Mouse (Mus musculus) intestine, embryonic 15.5 days (tissue): ENCODE data around the gene Col25a1. TPM values are rescaled to one million over a fixed set of nuclear protein-coding genes. Genes with fewer than 3 reads are reported as not detected.

Source experiments
- ATAC-seq: fragments of 200-750 bp; cut with Nextera tagmentation; 2 replicates; pipeline ENCODE4 v1.8.0; 2017; ENCODE audit warnings: moderate TSS enrichment, moderate library complexity
- H3K27ac ChIP-seq: fragments of 300-500 bp; sonication (generic); 2 replicates; pipeline ENCODE4 v1.5.1; 2015; ENCODE audit warnings: mild to moderate bottlenecking, inconsistent platforms
- H3K27me3 ChIP-seq: fragments of 300-500 bp; sonication (generic); replicated peaks from 2 replicates; pipeline ENCODE4 v1.6.1; 2015; ENCODE audit warnings: inconsistent platforms
- H3K36me3 ChIP-seq: fragments of 300-500 bp; sonication (generic); 2 replicates; pipeline ENCODE4 v1.6.1; 2015; ENCODE audit warnings: inconsistent platforms
- H3K4me1 ChIP-seq: fragments of 300-500 bp; sonication (generic); replicated peaks from 2 replicates; pipeline ENCODE4 v1.6.1; 2015; ENCODE audit warnings: inconsistent platforms
- H3K4me2 ChIP-seq: fragments of 300-500 bp; sonication (generic); replicated peaks from 2 replicates; pipeline ENCODE4 v1.6.1; 2015; ENCODE audit warnings: mild to moderate bottlenecking, inconsistent platforms
- H3K4me3 ChIP-seq: fragments of 300-500 bp; sonication (generic); replicated peaks from 2 replicates; pipeline ENCODE4 v1.5.1; 2015; ENCODE audit warnings: inconsistent platforms
- H3K9ac ChIP-seq: fragments of 300-500 bp; sonication (generic); 2 replicates; pipeline ENCODE4 v1.6.1; 2015; ENCODE audit warnings: inconsistent platforms
- H3K9me3 ChIP-seq: fragments of 300-500 bp; sonication (generic); 2 replicates; pipeline ENCODE4 v1.6.1; 2016; ENCODE audit warnings: inconsistent platforms
- WGBS: fragments of 180-500 bp; shearing (Covaris S2); methylation state at CpG from one replicate; pipeline ENCODE4 v1.1.7; 2015; 5-methylcytosine and 5-hydroxymethylcytosine counted together
- polyA plus RNA-seq: library from polyadenylated mRNA; unstranded; fragments of >200 nt; fragmentation: Nextera tagmentation; extraction: Ambion mirVana; gene quantifications from 2 replicates; pipeline ENCODE4 v1.2.1, GENCODE M21; 2015

The Col25a1 gene
- polyA plus RNA-seq, 1 experiment from 2014 or later: 1.9 TPM

DNA sequence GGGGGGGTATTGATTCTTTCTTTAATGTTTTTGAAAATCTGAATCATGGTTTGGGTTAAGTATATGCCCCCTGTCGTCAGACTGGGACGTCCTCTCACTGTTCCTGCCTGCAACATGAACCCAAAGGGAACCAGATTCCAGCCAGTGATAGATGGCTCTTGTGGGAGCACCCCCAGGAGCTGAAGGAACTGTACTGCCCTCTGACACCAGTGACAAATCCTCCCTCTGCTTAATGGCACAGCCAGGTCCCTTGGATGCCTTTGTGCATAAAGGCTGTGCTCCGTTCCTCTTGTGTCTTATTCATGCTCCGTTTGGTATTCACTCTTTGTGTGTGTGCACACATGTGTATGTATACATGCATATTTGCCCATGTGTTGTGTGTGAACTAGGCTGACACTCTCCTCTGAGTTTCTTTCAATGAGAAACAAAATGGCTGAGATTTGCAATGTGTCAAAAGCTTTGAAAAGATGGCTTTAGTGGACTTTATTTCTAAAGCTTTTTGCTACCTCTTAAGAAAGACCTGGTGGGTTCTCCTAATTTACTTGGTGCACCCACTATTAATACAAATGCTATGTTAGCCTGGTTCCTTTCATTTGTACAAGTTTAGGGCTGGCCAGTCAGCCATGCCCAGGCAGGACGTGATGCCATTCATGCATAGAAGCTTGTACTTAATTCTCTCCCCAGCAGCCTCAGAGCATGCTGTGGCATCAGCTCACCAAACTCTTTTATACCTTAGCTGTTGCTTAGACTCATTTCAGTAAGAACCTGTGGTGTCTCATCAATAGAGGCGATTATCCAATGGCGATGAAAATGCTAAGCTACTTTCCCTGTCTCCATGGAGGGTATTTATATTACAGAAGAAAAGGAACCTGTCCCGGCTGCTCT lies 273.5 kb downstream of the Col25a1 start:
- Histone ChIP-seq H3K9me3 (no peaks in the 10 kb centered on the region), H3K27ac (no peak overlapping the region), H3K36me3 (no peaks in the 10 kb centered on the region), H3K4me2 (no peak overlapping the region), H3K4me1 (no peaks in the 10 kb centered on the region), H3K9ac (no peak overlapping the region), H3K4me3 (no peak overlapping the region), H3K27me3 (no peaks in the 10 kb centered on the region)
- 70% methylated on average over 8 of the region's 8 CpGs for WGBS
- no peak for ATAC-seq

DNA sequence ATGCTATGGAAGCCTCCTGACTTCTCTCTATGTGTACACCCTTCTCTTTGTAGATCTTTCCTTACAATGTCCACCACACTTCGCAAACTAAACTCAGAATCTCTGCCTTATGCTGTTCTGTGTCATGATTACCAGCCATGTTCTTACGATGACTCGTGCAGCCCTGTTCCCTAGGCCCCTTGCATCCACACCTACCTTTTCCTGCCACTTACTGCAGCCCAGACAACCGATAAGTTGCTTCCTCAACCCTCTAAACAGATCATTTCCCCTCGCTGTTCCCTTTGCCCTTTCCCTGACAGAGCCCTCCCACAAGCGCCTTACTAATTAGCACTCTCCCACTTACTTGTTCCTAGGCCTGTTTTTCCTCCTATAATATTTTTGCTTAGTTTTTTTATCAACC lies 275.9 kb downstream of the Col25a1 start:
- 51% methylated on average over 6 of the region's 6 CpGs for WGBS
- no peaks in the 10 kb centered on the region for H3K27me3 ChIP-seq
- H3K27ac ChIP-seq: no peak overlapping the region
- no peaks in the 10 kb centered on the region for H3K9me3 ChIP-seq
- ATAC-seq: no peak
- no peaks in the 10 kb centered on the region for H3K36me3 ChIP-seq
- no peak overlapping the region for H3K9ac ChIP-seq
- no peak overlapping the region for H3K4me2 ChIP-seq
- H3K4me1 ChIP-seq: no peaks in the 10 kb centered on the region
- no peak overlapping the region for H3K4me3 ChIP-seq

DNA sequence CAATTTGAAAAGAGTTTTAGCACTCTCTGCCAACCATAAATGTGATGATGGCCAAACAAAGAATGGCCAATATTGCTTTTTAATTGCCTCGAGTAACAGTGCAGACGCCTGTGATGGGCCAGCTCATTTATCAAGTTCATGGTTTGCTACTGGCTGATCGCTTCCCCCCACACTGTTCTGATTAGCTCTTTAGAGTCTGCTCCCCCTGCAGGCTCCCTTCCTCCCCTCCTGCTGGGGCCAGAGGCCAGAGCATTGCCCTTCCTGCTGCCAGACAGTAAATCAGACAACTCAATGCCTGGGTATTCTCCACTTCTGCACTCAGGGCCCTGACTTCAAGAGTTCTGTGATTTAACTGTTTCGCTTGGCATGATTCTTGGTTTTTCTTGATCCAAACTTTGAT lies 281.9 kb downstream of the Col25a1 start:
- no peak for ATAC-seq
- Histone ChIP-seq H3K9ac (no peak overlapping the region), H3K4me1 (no peaks in the 10 kb centered on the region), H3K9me3 (no peaks in the 10 kb centered on the region), H3K4me2 (no peak overlapping the region), H3K27ac (no peak overlapping the region), H3K36me3 (no peaks in the 10 kb centered on the region), H3K4me3 (no peak overlapping the region), H3K27me3 (no peaks in the 10 kb centered on the region)
- 42% methylated on average over 4 of the region's 4 CpGs for WGBS

DNA sequence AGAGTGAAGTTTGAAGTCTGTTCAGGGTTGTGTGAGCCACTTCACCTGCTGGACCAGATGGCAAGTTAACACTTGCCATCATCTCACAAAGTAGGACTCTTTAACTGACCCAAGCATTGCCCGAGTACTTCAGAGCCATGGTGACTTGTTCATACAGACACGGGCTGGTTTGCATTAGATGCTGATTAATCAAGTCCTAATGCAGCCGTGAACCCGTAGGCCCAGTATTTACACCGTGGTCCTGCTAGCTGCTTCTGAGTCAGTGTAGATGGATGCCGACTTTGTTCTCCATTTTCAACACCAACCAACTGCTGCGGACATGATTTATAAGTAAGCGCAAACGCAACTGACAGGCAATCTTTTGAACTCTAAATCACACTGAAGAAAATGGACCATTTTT lies 287.6 kb downstream of the Col25a1 start:
- ATAC-seq: no peak
- Histone ChIP-seq H3K27ac (no peak overlapping the region), H3K27me3 (no peaks in the 10 kb centered on the region), H3K9me3 (no peaks in the 10 kb centered on the region), H3K4me1 (no peaks in the 10 kb centered on the region), H3K4me3 (no peak overlapping the region), H3K4me2 (no peak overlapping the region), H3K9ac (no peak overlapping the region), H3K36me3 (no peaks in the 10 kb centered on the region)
- WGBS: 83% methylated on average over 9 of the region's 9 CpGs

DNA sequence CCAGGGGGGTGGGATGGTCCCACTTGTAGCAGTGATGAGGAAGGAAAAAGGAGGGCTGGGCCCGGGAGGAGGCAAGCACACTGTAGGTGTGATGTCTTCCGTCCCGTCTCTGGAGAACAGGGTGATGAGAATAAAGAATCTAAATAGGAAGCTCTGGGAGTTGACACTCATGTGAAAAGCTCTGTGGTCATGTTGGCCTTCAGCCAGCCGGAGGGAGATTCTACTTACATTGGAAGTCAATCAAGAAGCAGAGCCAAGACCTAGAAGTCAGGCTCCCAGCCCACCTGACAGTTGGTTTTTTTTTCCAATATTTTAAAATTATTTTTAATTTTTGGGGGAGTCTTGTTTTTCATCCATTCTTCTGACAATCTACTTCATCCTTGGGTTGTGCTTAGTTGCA lies 297.5 kb downstream of the Col25a1 start:
- 94% methylated on average over 4 of the region's 4 CpGs for WGBS
- Histone ChIP-seq H3K27ac (no peak overlapping the region), H3K4me1 (no peaks in the 10 kb centered on the region), H3K36me3 (no peaks in the 10 kb centered on the region), H3K9me3 (no peaks in the 10 kb centered on the region), H3K4me2 (no peak overlapping the region), H3K9ac (no peak overlapping the region), H3K27me3 (no peaks in the 10 kb centered on the region), H3K4me3 (no peak overlapping the region)
- no peak for ATAC-seq

DNA sequence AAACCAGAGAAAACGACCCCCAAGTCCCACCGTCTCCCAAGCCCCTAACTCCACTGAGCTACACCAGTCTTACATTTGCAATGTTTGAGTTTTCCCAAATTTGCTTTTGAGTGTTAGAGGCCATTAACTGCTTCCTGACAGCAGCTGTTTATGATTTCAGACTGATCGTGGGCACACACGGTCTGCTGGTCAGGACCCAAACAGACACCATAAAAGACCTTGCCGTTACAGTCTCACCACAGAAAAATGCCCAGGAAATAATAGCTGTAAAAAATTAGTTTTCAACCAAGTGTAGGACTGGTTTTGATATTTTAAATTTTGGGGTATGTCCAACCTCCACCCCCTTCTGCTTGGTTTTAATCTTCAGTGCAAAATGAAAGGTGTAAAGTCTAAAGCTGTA lies 298.8 kb downstream of the Col25a1 start:
- H3K36me3 ChIP-seq: no peaks in the 10 kb centered on the region
- no peak overlapping the region for H3K9ac ChIP-seq
- H3K27ac ChIP-seq: no peak overlapping the region
- H3K9me3 ChIP-seq: no peaks in the 10 kb centered on the region
- ATAC-seq: no peak
- no peaks in the 10 kb centered on the region for H3K4me1 ChIP-seq
- H3K27me3 ChIP-seq: no peaks in the 10 kb centered on the region
- H3K4me2 ChIP-seq: no peak overlapping the region
- H3K4me3 ChIP-seq: no peak overlapping the region
- WGBS: 45% methylated on average over 5 of the region's 5 CpGs

DNA sequence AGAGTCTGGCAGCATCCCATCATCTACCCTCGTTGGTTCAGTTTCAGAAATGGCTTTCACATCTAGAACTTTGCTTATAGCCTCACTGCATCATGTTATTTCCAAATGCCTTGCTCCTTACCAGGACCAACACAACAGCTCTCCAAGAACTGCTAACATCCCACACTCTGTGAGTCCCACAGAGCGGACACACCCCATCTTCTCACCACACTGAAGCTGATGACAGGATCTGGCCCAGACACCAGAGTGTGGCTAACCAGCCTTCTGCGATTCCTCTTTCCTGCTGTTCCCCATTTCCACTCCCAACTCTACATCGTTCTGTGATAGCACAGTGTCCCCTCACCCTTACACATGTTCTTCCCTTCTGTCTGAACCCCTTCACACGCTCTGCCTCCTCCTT lies 301.5 kb downstream of the Col25a1 start:
- 75% methylated on average over 5 of the region's 5 CpGs for WGBS
- no peak overlapping the region for H3K27ac ChIP-seq
- H3K9ac ChIP-seq: no peak overlapping the region
- H3K4me2 ChIP-seq: no peak overlapping the region
- H3K4me1 ChIP-seq: no peaks in the 10 kb centered on the region
- H3K27me3 ChIP-seq: no peaks in the 10 kb centered on the region
- no peaks in the 10 kb centered on the region for H3K9me3 ChIP-seq
- no peak overlapping the region for H3K4me3 ChIP-seq
- ATAC-seq: no peak
- H3K36me3 ChIP-seq: no peaks in the 10 kb centered on the region

DNA sequence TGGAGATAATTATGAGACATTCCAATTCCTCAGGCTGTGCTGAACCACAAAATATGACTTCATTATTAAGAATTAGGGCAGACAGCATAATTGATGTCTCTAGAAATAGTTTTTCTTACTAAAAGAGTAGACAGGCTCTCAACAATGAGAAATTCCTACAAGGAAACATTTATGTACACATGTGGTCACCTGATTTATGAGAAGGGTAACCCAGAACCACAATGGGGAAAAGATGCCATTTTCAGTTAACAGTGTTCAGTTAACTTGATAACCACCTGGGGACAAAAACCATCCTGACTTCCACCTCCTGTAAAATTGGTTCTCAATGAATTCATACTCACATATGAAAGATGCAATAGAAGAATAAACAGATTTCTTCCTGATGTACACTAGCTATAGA lies 305.7 kb downstream of the Col25a1 start:
- Histone ChIP-seq H3K4me3 (no peak overlapping the region), H3K27ac (no peak overlapping the region), H3K9ac (no peak overlapping the region), H3K4me1 (no peaks in the 10 kb centered on the region), H3K27me3 (no peaks in the 10 kb centered on the region), H3K9me3 (no peaks in the 10 kb centered on the region), H3K4me2 (no peak overlapping the region), H3K36me3 (no peaks in the 10 kb centered on the region)
- ATAC-seq: no peak

DNA sequence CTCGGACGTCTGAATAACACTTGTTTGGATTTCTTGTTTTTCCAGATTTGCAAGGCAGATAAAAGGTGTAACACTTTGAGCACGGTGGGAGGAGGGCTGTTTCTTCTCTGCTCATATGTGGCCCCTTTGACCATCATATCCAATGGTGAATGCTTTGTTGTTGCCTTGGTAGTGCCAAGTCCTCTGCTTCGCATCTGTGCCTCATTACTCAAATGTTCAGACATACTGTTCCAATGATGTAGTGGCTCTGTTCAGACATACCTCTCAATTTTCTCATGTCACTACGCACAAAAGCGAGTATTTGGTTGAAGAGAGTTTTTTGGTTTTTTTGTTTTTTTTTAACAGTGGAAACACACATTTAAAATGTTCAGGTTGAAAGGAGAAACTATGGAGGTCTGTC lies 308.5 kb downstream of the Col25a1 start:
- no peak for ATAC-seq
- no peak overlapping the region for H3K9ac ChIP-seq
- no peaks in the 10 kb centered on the region for H3K36me3 ChIP-seq
- no peaks in the 10 kb centered on the region for H3K27me3 ChIP-seq
- no peak overlapping the region for H3K4me2 ChIP-seq
- H3K4me1 ChIP-seq: no peaks in the 10 kb centered on the region
- H3K9me3 ChIP-seq: no peaks in the 10 kb centered on the region
- H3K27ac ChIP-seq: no peak overlapping the region
- 90% methylated on average over 6 of the region's 6 CpGs for WGBS
- no peak overlapping the region for H3K4me3 ChIP-seq

DNA sequence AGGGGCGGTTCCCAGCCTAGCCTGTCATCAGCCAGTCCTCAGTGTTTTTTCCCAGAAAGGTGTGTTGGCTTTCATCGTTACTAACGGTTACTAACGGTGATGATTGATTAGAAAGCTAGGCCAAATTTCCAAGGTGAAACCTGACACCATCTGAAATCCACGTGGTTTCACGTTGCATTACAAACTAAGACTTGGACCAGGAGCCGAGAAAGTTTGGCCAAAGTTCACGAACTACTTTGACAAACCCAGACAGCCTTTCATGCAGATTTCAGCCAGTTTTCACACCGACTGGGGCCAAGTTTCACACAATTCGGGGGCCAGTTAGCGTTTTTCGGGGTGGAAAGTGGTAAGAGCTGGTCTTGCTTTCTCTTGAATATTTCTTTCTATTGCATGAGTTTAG lies 309.4 kb downstream of the Col25a1 start:
- ATAC-seq: no peak
- no peaks in the 10 kb centered on the region for H3K27me3 ChIP-seq
- no peaks in the 10 kb centered on the region for H3K4me1 ChIP-seq
- H3K4me3 ChIP-seq: no peak overlapping the region
- H3K27ac ChIP-seq: no peak overlapping the region
- H3K36me3 ChIP-seq: no peaks in the 10 kb centered on the region
- H3K9me3 ChIP-seq: no peaks in the 10 kb centered on the region
- H3K4me2 ChIP-seq: no peak overlapping the region
- 57% methylated on average over 12 of the region's 12 CpGs for WGBS
- no peak overlapping the region for H3K9ac ChIP-seq

DNA sequence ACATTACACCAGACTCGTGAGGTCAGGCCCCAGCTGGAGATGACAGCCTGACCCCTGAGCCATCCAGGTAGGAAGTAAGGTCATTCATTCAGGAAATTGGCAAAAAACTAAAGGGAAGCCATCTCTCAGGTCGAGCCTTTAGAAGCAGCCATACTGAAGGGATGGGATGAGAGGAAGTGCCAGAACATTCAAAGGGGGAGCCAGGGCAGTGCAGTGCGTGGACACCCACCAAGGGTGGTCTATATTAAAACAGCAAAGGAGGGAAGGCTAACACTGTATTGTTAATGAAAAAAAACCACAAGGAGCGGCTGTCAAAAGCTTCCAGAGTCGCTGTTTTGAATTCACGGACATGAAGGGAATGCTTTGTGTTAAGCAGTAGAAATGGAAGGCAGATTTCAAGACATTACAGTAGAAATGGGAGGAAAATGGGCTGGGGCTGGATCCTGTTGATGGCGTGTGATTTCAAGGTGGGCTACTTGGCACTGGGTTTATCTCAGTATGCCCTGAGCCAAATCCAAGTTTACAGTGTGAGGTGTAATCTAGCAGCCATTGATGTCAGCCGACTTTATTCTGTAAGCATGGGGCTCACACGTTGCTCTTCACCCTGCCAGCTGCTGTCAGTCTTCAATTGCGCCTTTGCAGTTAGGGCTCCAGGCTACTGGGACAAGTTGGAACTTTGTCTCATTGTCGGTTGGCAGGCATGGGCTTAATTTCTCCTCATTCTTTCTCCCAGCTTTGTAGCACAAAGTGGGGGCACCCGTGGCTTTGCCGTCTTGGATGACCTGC lies 312.7 kb downstream of the Col25a1 start:
- Histone ChIP-seq H3K36me3 (no peaks in the 10 kb centered on the region), H3K4me1 (no peaks in the 10 kb centered on the region), H3K27me3 (no peaks in the 10 kb centered on the region), H3K27ac (no peak overlapping the region), H3K4me2 (no peak overlapping the region), H3K9ac (no peak overlapping the region), H3K4me3 (no peak overlapping the region), H3K9me3 (no peaks in the 10 kb centered on the region)
- ATAC-seq: no peak
- WGBS: 62% methylated on average over 13 of the region's 13 CpGs

DNA sequence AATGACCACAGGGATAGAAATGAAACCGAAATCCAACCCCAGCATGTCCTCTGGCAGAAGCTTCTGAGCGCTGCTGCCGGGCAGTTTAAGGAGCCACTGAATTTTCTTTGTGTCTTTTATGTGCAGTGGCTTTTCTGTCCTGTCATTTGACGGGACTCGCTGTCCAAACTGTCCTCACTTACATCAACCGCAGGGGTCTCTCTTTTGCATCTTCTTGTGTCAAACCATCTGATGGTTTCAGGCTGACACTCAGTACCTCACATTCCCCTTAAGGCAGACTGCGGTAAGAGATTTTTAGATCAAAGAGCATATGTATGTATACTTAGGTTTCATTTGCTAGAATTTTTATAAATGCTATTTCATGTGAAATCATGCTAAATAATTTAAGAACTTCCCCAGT lies 318.6 kb downstream of the Col25a1 start:
- H3K9me3 ChIP-seq: no peaks in the 10 kb centered on the region
- H3K4me3 ChIP-seq: no peak overlapping the region
- WGBS: 85% methylated on average over 7 of the region's 7 CpGs
- no peaks in the 10 kb centered on the region for H3K36me3 ChIP-seq
- no peak for ATAC-seq
- H3K27me3 ChIP-seq: no peaks in the 10 kb centered on the region
- no peak overlapping the region for H3K9ac ChIP-seq
- no peaks in the 10 kb centered on the region for H3K4me1 ChIP-seq
- no peak overlapping the region for H3K27ac ChIP-seq
- H3K4me2 ChIP-seq: no peak overlapping the region

DNA sequence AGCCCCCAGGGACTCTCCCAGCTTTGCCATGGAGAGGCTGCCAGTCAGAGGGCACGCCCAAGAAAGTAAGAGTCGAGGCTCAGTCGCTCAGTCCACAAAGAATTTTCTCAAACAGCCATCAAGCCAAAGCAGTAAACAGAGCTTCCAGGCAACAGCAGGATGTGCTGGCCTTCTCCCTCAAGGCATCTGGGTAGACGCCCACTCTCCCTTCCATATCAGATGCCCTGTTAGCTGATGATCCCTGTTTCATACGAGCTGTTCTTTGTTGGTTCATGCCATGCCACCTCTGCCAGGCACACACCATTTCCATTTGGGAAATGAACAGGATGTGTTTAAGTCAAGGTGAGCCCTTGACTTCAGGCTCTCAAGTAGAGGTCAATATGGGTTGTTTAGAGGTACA lies 334.1 kb downstream of the Col25a1 start:
- Histone ChIP-seq H3K27ac (no peak overlapping the region), H3K4me2 (no peak overlapping the region), H3K4me1 (no peaks in the 10 kb centered on the region), H3K4me3 (no peak overlapping the region), H3K9ac (no peak overlapping the region), H3K36me3 (no peaks in the 10 kb centered on the region), H3K9me3 (no peaks in the 10 kb centered on the region), H3K27me3 (no peaks in the 10 kb centered on the region)
- no peak for ATAC-seq
- WGBS: 86% methylated on average over 5 of the region's 5 CpGs
